Mouse (Mus musculus) heart, embryonic 12.5 days (tissue): Measurements from ENCODE around the gene Galnt9. TPM values are rescaled to one million over a fixed set of nuclear protein-coding genes. Genes with fewer than 3 reads are reported as not detected.

Source experiments
- ATAC-seq: fragments of 200-750 bp; cut with Nextera tagmentation; 2 replicates; pipeline ENCODE4 v1.8.0; 2017; ENCODE audit warnings: moderate TSS enrichment, moderate library complexity; ENCODE audit not compliant: insufficient number of reproducible peaks, low FRiP score
- H3K27ac ChIP-seq: fragments of 300-500 bp; sonication (generic); 2 replicates; pipeline ENCODE4 v1.5.1; 2016; ENCODE audit warnings: mild to moderate bottlenecking, moderate library complexity; ENCODE audit not compliant: poor library complexity, severe bottlenecking
- H3K27me3 ChIP-seq: fragments of 300-500 bp; sonication (generic); replicated peaks from 2 replicates; pipeline ENCODE4 v1.6.1; 2016; ENCODE audit warnings: mild to moderate bottlenecking, moderate library complexity
- H3K36me3 ChIP-seq: fragments of 300-500 bp; sonication (generic); 2 replicates; pipeline ENCODE4 v1.6.1; 2016; ENCODE audit warnings: mild to moderate bottlenecking, moderate library complexity
- H3K4me1 ChIP-seq: fragments of 300-500 bp; sonication (generic); replicated peaks from 2 replicates; pipeline ENCODE4 v1.6.1; 2016; ENCODE audit warnings: mild to moderate bottlenecking
- H3K4me2 ChIP-seq: fragments of 300-500 bp; sonication (generic); 2 replicates; pipeline ENCODE4 v1.6.1; 2016; ENCODE audit warnings: mild to moderate bottlenecking, moderate library complexity
- H3K4me3 ChIP-seq: fragments of 300-500 bp; sonication (generic); 2 replicates; pipeline ENCODE4 v1.5.1; 2016; ENCODE audit warnings: mild to moderate bottlenecking
- H3K9ac ChIP-seq: fragments of 300-500 bp; sonication (generic); 2 replicates; pipeline ENCODE4 v1.6.1; 2016; ENCODE audit warnings: mild to moderate bottlenecking, moderate library complexity
- H3K9me3 ChIP-seq: fragments of 300-500 bp; sonication (generic); replicated peaks from 2 replicates; pipeline ENCODE4 v1.6.1; 2016; ENCODE audit warnings: mild to moderate bottlenecking, moderate library complexity
- WGBS: fragments of 180-500 bp; shearing (Covaris S2); methylation state at CpG from one replicate; pipeline ENCODE4 v1.1.7; 2016; 5-methylcytosine and 5-hydroxymethylcytosine counted together
- polyA plus RNA-seq: library from polyadenylated mRNA; unstranded; fragments of >200 nt; fragmentation: Nextera tagmentation; extraction: Ambion mirVana; gene quantifications from 2 replicates; pipeline ENCODE4 v1.2.1, GENCODE M21; 2016

Galnt9 gene
- polyA plus RNA-seq, 1 experiment from 2014 or later = not detected

DNA sequence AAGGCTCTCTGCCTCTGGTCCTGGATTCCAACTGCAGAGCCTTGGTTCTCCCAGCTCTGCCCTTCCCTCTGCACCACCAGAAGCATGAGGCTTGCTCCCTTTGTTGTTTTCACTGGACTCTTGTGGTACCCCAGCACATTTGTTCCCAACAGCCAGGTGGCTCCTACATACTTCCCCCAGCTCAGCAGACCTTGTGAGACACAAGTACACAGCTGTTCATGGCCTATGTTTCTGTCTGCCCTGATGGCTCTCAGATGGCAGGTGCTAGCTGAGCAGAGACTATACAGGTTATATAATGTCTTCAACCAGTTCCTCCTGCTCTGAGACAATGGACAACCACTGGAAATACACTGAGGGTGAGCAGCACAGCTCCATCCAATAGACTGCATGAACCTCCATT is 43.3 kb downstream of the Galnt9 start:
- Histone ChIP-seq H3K27ac (no peak overlapping the region), H3K4me3 (no peak overlapping the region), H3K9me3 (no peaks in the 10 kb centered on the region), H3K4me2 (no peak overlapping the region), H3K9ac (no peak overlapping the region), H3K36me3 (no peaks in the 10 kb centered on the region), H3K4me1 (no peaks in the 10 kb centered on the region), H3K27me3 (peaks cover 15% of the 10 kb centered on the region; the same call in 1 of the 2 replicates)
- ATAC-seq = no peak

DNA sequence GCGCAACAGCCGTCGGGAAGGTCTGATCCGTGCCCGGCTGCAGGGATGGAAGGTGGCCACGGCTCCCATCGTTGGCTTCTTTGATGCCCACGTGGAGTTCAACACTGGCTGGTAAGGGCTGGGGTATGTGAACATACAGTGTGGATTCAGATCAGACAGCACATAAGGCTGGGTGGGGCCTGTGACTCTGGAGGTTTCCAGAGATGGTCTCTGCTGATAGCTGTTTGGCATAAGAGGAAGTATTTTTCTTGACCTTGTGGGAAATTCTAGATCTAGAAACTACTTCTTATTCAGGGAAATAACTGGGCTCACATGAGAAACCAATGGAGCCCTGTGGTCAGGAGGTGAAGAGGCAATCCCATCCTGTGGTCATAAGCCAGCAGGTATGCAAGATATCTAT is 45.7 kb downstream of the Galnt9 start:
- WGBS = 85% methylated on average over 8 of the region's 8 CpGs
- Histone ChIP-seq H3K9ac (no peak overlapping the region), H3K27me3 (peaks cover 19% of the 10 kb centered on the region; the same call in 1 of the 2 replicates), H3K36me3 (no peaks in the 10 kb centered on the region), H3K4me3 (no peak overlapping the region), H3K4me1 (no peaks in the 10 kb centered on the region), H3K4me2 (no peak overlapping the region), H3K9me3 (no peaks in the 10 kb centered on the region), H3K27ac (no peak overlapping the region)
- no peak for ATAC-seq

DNA sequence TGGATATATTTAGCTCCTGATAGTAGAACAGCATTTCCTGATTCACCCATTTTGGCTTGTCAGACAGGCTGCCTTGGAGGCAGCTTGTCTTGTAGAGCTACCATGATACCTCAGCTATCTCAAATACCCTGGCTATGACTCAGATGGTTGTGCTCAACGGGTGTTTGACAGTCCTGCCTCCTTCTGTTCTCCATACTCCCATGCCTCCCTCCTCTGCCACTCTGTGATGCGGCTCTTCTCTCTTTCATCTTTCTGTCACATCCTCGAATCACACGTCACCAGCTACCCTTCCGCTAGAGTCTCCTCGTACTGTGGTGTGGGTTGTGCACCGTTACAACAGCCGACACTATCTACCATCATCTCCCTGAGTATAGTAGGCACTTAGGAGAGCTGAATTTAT is 50.3 kb downstream of the Galnt9 start:
- Histone ChIP-seq H3K9me3 (no peaks in the 10 kb centered on the region), H3K27me3 (peaks cover 23% of the 10 kb centered on the region; the same call in 1 of the 2 replicates)
- 64% methylated on average over 8 of the region's 8 CpGs for WGBS

DNA sequence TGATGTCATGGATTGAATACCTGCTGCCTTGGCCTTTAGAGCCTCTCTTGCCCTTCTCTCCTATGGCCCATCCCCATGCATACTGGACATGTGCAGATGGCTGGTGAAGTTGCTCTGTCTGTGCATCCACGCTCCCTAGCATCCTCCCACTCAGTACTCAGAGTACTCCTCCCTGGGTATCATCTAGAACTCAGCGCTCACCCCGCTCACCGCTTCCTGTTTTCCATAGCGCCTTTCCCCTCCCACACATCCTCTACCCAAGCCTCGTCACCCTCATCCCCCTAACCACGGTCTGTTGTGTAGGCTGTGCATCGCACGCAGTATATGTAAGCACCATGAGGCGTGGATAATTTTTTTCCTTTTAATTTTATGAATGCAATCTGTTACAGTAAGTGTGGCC is 51.2 kb downstream of the Galnt9 start:
- Histone ChIP-seq H3K27me3 (peaks cover 23% of the 10 kb centered on the region; the same call in 1 of the 2 replicates), H3K27ac (no peak overlapping the region), H3K4me3 (no peak overlapping the region), H3K9me3 (no peaks in the 10 kb centered on the region), H3K4me2 (no peak overlapping the region), H3K36me3 (no peaks in the 10 kb centered on the region), H3K9ac (no peak overlapping the region), H3K4me1 (no peaks in the 10 kb centered on the region)
- WGBS = 87% methylated on average over 10 of the region's 10 CpGs
- no peak for ATAC-seq

More for the DNA sequence above, 50.3 kb downstream of the Galnt9 start:
- H3K36me3 ChIP-seq = no peaks in the 10 kb centered on the region
- no peak for ATAC-seq
- H3K27ac ChIP-seq = no peak overlapping the region
- no peak overlapping the region for H3K4me3 ChIP-seq
- H3K9ac ChIP-seq = no peak overlapping the region
- no peak overlapping the region for H3K4me2 ChIP-seq
- no peaks in the 10 kb centered on the region for H3K4me1 ChIP-seq

DNA sequence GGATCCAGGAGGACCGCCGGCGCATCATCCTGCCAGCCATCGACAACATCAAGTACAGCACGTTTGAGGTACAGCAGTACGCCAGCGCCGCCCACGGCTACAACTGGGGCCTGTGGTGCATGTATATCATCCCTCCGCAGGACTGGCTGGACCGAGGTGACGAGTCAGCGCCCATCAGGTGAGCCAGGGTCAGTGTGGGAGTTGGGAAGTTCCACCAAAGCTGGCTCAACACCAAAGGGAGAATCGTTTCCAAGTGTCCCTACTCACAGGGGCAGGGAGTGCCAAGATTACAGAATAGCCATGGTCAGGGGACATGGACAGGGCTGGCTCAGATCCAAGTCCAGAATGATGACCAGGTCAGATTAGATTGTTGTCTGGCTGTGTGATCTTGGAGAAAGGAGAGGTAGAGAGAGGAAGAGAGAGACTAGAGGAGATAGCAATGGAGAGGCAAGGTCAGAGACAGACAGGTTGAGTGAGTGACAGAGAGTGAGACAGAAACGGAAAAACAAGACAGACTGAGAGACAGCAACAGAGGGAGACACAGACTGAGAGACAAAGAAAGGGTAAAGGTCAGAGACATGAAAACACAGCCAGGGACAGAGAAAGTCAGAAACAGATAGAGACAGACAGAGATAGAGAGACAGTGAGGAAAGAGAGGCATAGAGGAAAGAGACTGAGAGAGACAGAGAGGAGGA is 52.1 kb downstream of the Galnt9 start:
- no peak overlapping the region for H3K27ac ChIP-seq
- no peak overlapping the region for H3K4me3 ChIP-seq
- H3K4me2 ChIP-seq = no peak overlapping the region
- 83% methylated on average over 15 of the region's 15 CpGs for WGBS
- no peaks in the 10 kb centered on the region for H3K9me3 ChIP-seq
- ATAC-seq = no peak
- H3K9ac ChIP-seq = no peak overlapping the region
- peaks cover 24% of the 10 kb centered on the region; the same call in 1 of the 2 replicates for H3K27me3 ChIP-seq
- no peaks in the 10 kb centered on the region for H3K36me3 ChIP-seq
- H3K4me1 ChIP-seq = no peaks in the 10 kb centered on the region

DNA sequence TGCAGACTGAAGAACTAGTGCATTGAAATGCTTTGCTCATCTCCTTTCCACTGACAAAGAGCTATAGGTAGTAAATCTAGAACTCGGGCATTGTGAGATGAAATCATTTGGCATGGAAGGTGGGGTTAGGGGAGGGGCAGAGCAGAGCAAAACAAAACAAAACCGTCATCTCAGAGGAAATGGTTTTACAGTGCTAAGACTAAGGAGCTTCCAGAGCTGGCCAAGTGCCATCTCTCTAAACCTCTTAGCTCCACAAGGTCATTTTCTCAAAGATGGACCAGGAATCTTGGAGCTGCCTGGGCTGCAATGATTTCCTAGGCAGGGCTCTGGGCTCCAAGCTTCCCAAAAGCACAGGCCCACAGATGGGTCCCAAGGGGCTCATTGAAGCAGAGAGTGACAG is 53.3 kb downstream of the Galnt9 start:
- H3K9me3 ChIP-seq = no peaks in the 10 kb centered on the region
- peaks cover 24% of the 10 kb centered on the region; the same call in 1 of the 2 replicates for H3K27me3 ChIP-seq
- H3K9ac ChIP-seq = no peak overlapping the region
- no peaks in the 10 kb centered on the region for H3K36me3 ChIP-seq
- 43% methylated on average over 2 of the region's 2 CpGs for WGBS
- no peaks in the 10 kb centered on the region for H3K4me1 ChIP-seq
- ATAC-seq = no peak
- H3K27ac ChIP-seq = no peak overlapping the region
- H3K4me2 ChIP-seq = no peak overlapping the region
- H3K4me3 ChIP-seq = no peak overlapping the region

DNA sequence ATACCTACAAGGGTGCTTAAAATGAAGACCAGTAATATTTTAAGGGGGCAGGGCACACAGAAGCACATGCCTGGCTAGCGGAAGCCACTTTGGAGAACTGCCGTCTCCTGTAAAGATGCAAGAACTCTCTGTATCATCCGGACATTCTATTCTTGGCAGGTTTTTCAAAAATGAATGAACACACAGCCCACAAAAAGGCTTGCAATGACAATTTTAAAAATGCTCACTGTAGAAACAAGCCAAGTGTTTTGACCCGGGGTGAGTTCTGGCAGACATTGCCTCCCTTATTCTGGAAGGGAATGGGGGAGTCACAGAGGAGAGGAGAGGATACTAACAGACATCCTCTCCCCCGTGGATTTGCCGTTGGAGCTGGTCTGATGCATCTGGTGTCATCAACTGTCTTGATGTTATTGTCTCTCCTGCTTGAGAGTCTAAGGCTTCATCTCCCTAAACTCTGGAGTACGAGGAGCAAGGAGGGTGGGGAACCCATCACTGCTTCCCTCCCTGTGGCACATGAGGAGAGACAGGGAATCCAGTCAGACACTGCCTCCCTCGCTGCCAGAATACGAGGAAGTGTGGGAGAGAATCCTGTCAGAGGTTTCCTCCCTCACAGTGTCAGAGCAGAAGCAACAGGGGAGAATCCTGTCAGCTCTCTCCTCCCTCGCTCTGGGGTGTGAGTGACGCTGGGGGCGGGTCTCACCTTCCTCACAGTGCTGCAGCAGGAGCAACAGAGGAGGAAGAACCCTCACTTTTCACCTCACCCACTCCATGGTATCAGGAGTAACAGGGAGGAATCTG is 54.3 kb downstream of the Galnt9 start:
- Histone ChIP-seq H3K36me3 (no peaks in the 10 kb centered on the region), H3K9me3 (no peaks in the 10 kb centered on the region), H3K27me3 (peaks cover 26% of the 10 kb centered on the region), H3K27ac (no peak overlapping the region), H3K4me2 (no peak overlapping the region), H3K4me1 (no peaks in the 10 kb centered on the region), H3K4me3 (no peak overlapping the region), H3K9ac (no peak overlapping the region)
- ATAC-seq = no peak
- 25% methylated on average over 12 of the region's 12 CpGs for WGBS

DNA sequence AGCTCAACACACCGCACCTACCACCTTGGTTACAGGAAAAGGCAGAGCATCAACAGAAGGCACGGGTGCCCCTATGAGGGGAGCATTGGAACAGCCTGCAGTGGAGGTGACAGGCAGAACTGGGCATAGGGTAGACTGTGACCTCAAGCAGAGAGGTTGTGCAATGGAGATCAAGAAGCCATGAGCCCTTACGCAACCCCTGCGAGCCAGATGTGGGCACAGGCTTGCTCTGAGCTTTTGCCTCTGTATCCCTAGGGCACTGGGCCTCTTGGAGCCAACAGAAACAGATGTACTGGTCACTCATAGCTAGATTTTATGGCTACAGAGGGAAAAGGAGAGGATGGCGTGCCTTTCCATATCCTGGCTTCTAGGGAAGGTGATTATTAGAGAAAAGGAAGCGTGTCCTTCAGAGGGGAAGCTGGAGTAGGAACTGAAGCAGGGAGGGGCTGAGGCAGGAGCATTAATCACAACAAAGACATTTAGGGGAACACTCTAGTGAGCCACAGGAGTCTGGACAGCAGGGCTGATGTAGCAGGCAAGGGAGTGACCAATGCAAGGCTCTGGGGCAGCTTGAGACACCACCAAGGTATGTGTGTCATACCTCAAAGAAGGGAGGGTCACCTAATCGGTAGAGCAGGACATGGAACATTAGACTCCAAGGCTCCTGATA is 59.0 kb downstream of the Galnt9 start:
- no peak overlapping the region for H3K27ac ChIP-seq
- H3K4me2 ChIP-seq = no peak overlapping the region
- H3K4me1 ChIP-seq = no peaks in the 10 kb centered on the region
- H3K9me3 ChIP-seq = no peaks in the 10 kb centered on the region
- no peaks in the 10 kb centered on the region for H3K36me3 ChIP-seq
- H3K4me3 ChIP-seq = no peak overlapping the region
- 74% methylated on average over 7 of the region's 7 CpGs for WGBS
- H3K9ac ChIP-seq = no peak overlapping the region
- ATAC-seq = no peak; the same call in 1 of the 2 replicates
- H3K27me3 ChIP-seq = peaks cover 28% of the 10 kb centered on the region

DNA sequence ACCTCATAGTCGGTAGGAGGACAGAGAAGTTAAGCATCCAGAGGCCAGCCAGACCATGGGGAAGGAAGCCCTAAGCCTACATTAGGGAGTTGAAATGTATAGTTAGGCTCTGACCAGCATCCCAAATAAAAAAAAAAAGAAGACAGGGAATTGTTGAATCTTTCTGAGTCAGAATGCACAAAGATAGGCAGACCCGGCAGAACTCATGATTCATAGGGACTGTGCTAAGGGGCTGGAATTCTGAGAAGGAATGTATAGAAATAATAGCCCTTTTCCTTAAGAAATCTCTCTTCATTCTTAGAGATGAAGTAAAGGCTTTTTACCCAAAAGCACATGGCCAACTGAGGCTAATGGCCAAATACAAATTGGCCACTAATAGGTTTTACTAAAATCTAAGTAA is 60.2 kb downstream of the Galnt9 start:
- no peak overlapping the region for H3K4me3 ChIP-seq
- peaks cover 24% of the 10 kb centered on the region for H3K27me3 ChIP-seq
- 72% methylated on average over 2 of the region's 2 CpGs for WGBS
- H3K9ac ChIP-seq = no peak overlapping the region
- no peaks in the 10 kb centered on the region for H3K9me3 ChIP-seq
- no peak overlapping the region for H3K27ac ChIP-seq
- H3K36me3 ChIP-seq = no peaks in the 10 kb centered on the region
- ATAC-seq = no peak
- H3K4me1 ChIP-seq = no peaks in the 10 kb centered on the region
- H3K4me2 ChIP-seq = no peak overlapping the region

DNA sequence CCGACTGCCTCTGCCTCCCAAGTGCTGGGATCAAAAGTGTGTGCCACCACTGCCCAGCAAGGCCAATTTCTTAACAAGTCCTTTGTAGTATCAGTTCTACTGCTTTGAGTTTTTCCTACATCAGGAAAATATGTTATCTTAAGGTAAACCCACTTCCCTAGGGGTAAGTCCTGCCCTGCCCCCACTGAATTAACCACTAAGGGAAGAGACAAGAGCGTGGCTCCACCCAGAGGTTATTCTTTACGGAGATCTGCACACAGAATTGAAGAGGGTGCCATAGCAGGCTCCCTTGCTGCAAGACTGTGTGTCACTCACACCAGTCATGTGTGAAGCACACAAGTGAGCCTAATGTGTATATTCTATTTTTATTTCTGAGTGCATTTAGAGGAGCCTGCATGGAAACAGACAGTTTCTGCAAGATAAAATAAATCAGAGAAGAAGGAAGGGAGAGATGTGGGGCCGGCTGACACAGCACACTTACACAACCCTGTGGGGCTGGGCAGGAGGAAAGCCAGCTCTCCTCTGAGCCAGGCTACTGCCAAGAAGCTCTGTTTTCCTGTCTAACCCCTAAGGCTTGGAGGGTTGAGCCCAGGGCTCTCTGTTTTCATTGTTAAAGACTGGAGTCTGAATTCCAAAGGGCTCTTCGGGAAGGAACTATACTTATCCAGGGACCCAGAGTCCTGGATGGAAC is 61.5 kb downstream of the Galnt9 start:
- Histone ChIP-seq H3K4me1 (no peaks in the 10 kb centered on the region), H3K9me3 (no peaks in the 10 kb centered on the region), H3K27me3 (peaks cover 31% of the 10 kb centered on the region), H3K36me3 (no peaks in the 10 kb centered on the region), H3K27ac (no peak overlapping the region), H3K4me2 (no peak overlapping the region), H3K9ac (no peak overlapping the region), H3K4me3 (no peak overlapping the region)
- 46% methylated on average over 5 of the region's 5 CpGs for WGBS
- no peak for ATAC-seq

DNA sequence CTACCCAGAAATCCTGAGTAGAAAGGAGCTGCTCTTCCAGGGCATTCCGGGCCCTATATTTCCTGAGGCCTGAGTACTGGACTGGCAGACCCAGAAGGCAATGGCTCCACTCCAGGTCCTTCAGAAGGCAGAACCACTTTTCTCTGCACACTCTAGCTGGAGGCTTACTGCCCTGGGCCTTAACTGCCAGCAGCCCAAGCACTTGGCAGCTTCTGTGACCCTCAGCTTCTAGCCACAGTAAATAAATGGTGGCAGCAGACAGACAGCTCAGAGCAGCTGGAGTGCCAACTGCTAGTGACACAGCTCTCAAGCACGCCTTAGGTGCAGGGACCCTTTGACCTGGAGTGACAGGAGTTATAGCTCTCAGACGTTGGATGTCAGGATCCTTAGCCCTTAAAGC is 63.6 kb downstream of the Galnt9 start:
- Histone ChIP-seq H3K4me1 (no peaks in the 10 kb centered on the region), H3K9ac (no peak overlapping the region), H3K36me3 (no peaks in the 10 kb centered on the region), H3K4me2 (no peak overlapping the region), H3K27ac (no peak overlapping the region), H3K4me3 (no peak overlapping the region), H3K9me3 (no peaks in the 10 kb centered on the region), H3K27me3 (peaks cover 22% of the 10 kb centered on the region)
- no peak for ATAC-seq
- 71% methylated on average over 3 of the region's 3 CpGs for WGBS
